Comparison of ENCODE assay signal across 9 mouse cellular contexts in genomic region chr9:107605041-107605661, GRCm38 (mm10). TPM values are rescaled to one million over a fixed set of nuclear protein-coding genes. Genes with fewer than 3 reads are reported as not detected.
DNase-seq lines count a peak whose midpoint lies in the region; ATAC-seq and TF ChIP-seq lines count a peak whose summit lies in the region.
"Had no signal": no experiment of that assay in that cellular context is flagged by ENCODE, and none has a peak within 500 bp of the region (broad histone marks: within the 10 kb centered on the region; RNA-seq: fewer than 3 reads in every experiment).

No protein-coding gene starts in this region.

- H3K4me2 ChIP-seq in forebrain, embryonic 16.5 days (ENCODE audit: low read length) = no peak overlapping the region
- peak overlapping the region; percentile 34 for H3K4me2 ChIP-seq in limb, embryonic 14.5 days (replicated peaks; ENCODE audit: low read depth, low read length, severe bottlenecking)

- H3K4me3 ChIP-seq in forebrain, embryonic 10.5 days = peak overlapping the region; percentile 30; the same call in 1 of the 2 replicates
- H3K4me3 ChIP-seq in forebrain, embryonic 16.5 days (replicated peaks; ENCODE audit: low read length) = no peak overlapping the region
- H3K4me3 ChIP-seq in limb, embryonic 14.5 days (replicated peaks; ENCODE audit: low read length) = no peak overlapping the region; the same call in 1 of the 2 replicates
- no peak overlapping the region for H3K4me3 ChIP-seq in thymus, adult 2 months (ENCODE audit: control insufficient read depth, insufficient read depth, low read length)
- H3K4me3 ChIP-seq: layer of hippocampus, adult 2 months had no signal

- H3K36me3 ChIP-seq in forebrain, embryonic 10.5 days (replicated peaks) = no peaks in the 10 kb centered on the region; the same call in 1 of the 2 replicates
- no peaks in the 10 kb centered on the region for H3K36me3 ChIP-seq in forebrain, embryonic 16.5 days (ENCODE audit: control insufficient read depth, insufficient read depth)
- H3K36me3 ChIP-seq in limb, embryonic 14.5 days (ENCODE audit: control insufficient read depth, insufficient read depth, low read length) = no peaks in the 10 kb centered on the region
- no peaks in the 10 kb centered on the region for H3K36me3 ChIP-seq in thymus, adult 2 months (ENCODE audit: control insufficient read depth, insufficient read depth, low read length)

- no peak for ATAC-seq in forebrain, embryonic 16.5 days
- ATAC-seq in limb, embryonic 14.5 days (ENCODE audit: low FRiP score, low read depth) = no peak

- no peak overlapping the region for H3K9ac ChIP-seq in forebrain, embryonic 16.5 days (replicated peaks; ENCODE audit: low read depth, low read length)
- H3K9ac ChIP-seq in limb, embryonic 14.5 days (ENCODE audit: low read depth, low read length, severe bottlenecking) = no peak overlapping the region

- TF ChIP-seq POLR2A in limb, embryonic 14.5 days (IDR thresholded peaks at IDR 0.05; ENCODE audit: borderline replicate concordance, extremely low read depth, insufficient read depth, insufficient read length) = no peak
- no peak for TF ChIP-seq POLR2A in thymus, adult 2 months (IDR thresholded peaks at IDR 0.05; ENCODE audit: control insufficient read depth, extremely low read depth, insufficient read depth, low read length, poor library complexity)

- H3K4me1 ChIP-seq in forebrain, embryonic 10.5 days = peaks cover 86% of the 10 kb centered on the region
- H3K4me1 ChIP-seq in forebrain, embryonic 16.5 days (replicated peaks; ENCODE audit: control insufficient read depth, insufficient read depth, low read length) = peaks cover 9% of the 10 kb centered on the region
- peaks cover 61% of the 10 kb centered on the region for H3K4me1 ChIP-seq in limb, embryonic 14.5 days (ENCODE audit: control insufficient read depth, insufficient read depth, low read length)
- H3K4me1 ChIP-seq in thymus, adult 2 months (replicated peaks; ENCODE audit: control insufficient read depth, insufficient read depth, low read length) = peaks cover 9% of the 10 kb centered on the region

- no peak for DNase-seq in forebrain, embryonic 10.5 days (ENCODE audit: extremely low spot score, low spot score)
- DNase-seq in urinary bladder, postnatal 14 days (ENCODE audit: low spot score) = peak; percentile 59
- no peak for DNase-seq in urinary bladder, postnatal 36 days (ENCODE audit: low spot score in 2 of 2)
- no peak for DNase-seq in limb, embryonic 14.5 days (ENCODE audit: low spot score)
- DNase-seq in thymus, adult 2 months = no peak
- no peak for DNase-seq in frontal cortex, adult 2 months (ENCODE audit: extremely low spot score in 1 of 2, low spot score in 1 of 2)
- no peak for DNase-seq in layer of hippocampus, adult 9-10 months (ENCODE audit: low spot score)

- peaks cover 47% of the 10 kb centered on the region for H3K27me3 ChIP-seq in forebrain, embryonic 10.5 days (ENCODE audit: poor library complexity, severe bottlenecking)
- H3K27me3 ChIP-seq in forebrain, embryonic 16.5 days (replicated peaks; ENCODE audit: control insufficient read depth, insufficient read depth, low read length) = no peaks in the 10 kb centered on the region
- no peaks in the 10 kb centered on the region for H3K27me3 ChIP-seq in limb, embryonic 14.5 days (ENCODE audit: control insufficient read depth, insufficient read depth, low read length)
- H3K27me3 ChIP-seq in thymus, adult 2 months (ENCODE audit: control insufficient read depth, insufficient read depth, low read length) = no peaks in the 10 kb centered on the region

- 38% methylated on average over 23 of the region's 23 CpGs for WGBS in forebrain, embryonic 10.5 days
- 48% methylated on average over 23 of the region's 23 CpGs for WGBS in forebrain, embryonic 16.5 days
- 37% methylated on average over 22 of the region's 23 CpGs for WGBS in limb, embryonic 14.5 days
- 91% methylated on average over 23 of the region's 23 CpGs for WGBS in thymus, adult 2 months

- H3K9me3 ChIP-seq in forebrain, embryonic 10.5 days = no peaks in the 10 kb centered on the region
- no peaks in the 10 kb centered on the region for H3K9me3 ChIP-seq in forebrain, embryonic 16.5 days (ENCODE audit: control insufficient read depth, low read length)
- H3K9me3 ChIP-seq in limb, embryonic 14.5 days (ENCODE audit: control insufficient read depth, low read length) = no peaks in the 10 kb centered on the region

- no peak for TF ChIP-seq CTCF in thymus, adult 2 months (IDR thresholded peaks at IDR 0.05; ENCODE audit: borderline replicate concordance, control insufficient read depth, extremely low read depth, insufficient read depth, low read length, poor library complexity)

- H3K27ac ChIP-seq in forebrain, embryonic 10.5 days = peak overlapping the region; percentile 85
- no peak overlapping the region for H3K27ac ChIP-seq in forebrain, embryonic 16.5 days (ENCODE audit: low read length)
- H3K27ac ChIP-seq in limb, embryonic 14.5 days (replicated peaks; ENCODE audit: low read depth, low read length) = peak overlapping the region; percentile 43; the same call in 1 of the 2 replicates
- H3K27ac ChIP-seq in thymus, adult 2 months (ENCODE audit: control insufficient read depth, insufficient read depth, low read length) = no peak overlapping the region
- H3K27ac ChIP-seq: layer of hippocampus, adult 2 months had no signal

RNA-seq across cellular contexts. Expression of gene Sema3b, which starts 3.9 kb away (rescaled TPM):
- 1.4 and 2.0 TPM in 2 replicates for polyA plus RNA-seq in forebrain, embryonic 10.5 days (2016; fragmentation: Nextera tagmentation; extraction: Ambion mirVana)
- 2.3 and 3.0 TPM in 2 replicates for polyA plus RNA-seq in forebrain, embryonic 16.5 days (2015; fragmentation: Nextera tagmentation; extraction: Ambion mirVana)
- 23.2 and 23.7 TPM in 2 replicates for polyA plus RNA-seq in limb, embryonic 14.5 days (2012; rRNA removed)
- 7.7 and 11.2 TPM in 2 replicates for polyA plus RNA-seq in limb, embryonic 14.5 days (2014; fragmentation: Nextera tagmentation; extraction: Ambion mirVana)
- 4.3 and 4.9 TPM in 2 replicates for polyA plus RNA-seq in thymus, adult 2 months (2012; rRNA removed)
- polyA plus RNA-seq in frontal cortex, adult 2 months (2012; rRNA removed) = 2.1 and 3.4 TPM in 2 replicates

RNA-seq across cellular contexts. Expression of gene Ifrd2, which starts 17.7 kb away (rescaled TPM):
- polyA plus RNA-seq in forebrain, embryonic 10.5 days (2016; fragmentation: Nextera tagmentation; extraction: Ambion mirVana) = 58.6 and 66.8 TPM in 2 replicates
- polyA plus RNA-seq in forebrain, embryonic 16.5 days (2015; fragmentation: Nextera tagmentation; extraction: Ambion mirVana) = 14.4 and 16.8 TPM in 2 replicates
- 57.3 and 62.6 TPM in 2 replicates for polyA plus RNA-seq in limb, embryonic 14.5 days (2012; rRNA removed)
- polyA plus RNA-seq in limb, embryonic 14.5 days (2014; fragmentation: Nextera tagmentation; extraction: Ambion mirVana) = 55.0 and 56.3 TPM in 2 replicates
- 65.1 and 67.4 TPM in 2 replicates for polyA plus RNA-seq in thymus, adult 2 months (2012; rRNA removed)
- 17.5 and 18.8 TPM in 2 replicates for polyA plus RNA-seq in frontal cortex, adult 2 months (2012; rRNA removed)

RNA-seq across cellular contexts. Expression of gene Hyal3, which starts 24.5 kb away (rescaled TPM):
- polyA plus RNA-seq in forebrain, embryonic 10.5 days (2016; fragmentation: Nextera tagmentation; extraction: Ambion mirVana) = 0.42 and 0.47 TPM in 2 replicates
- 1.4 TPM in 2 replicates for polyA plus RNA-seq in forebrain, embryonic 16.5 days (2015; fragmentation: Nextera tagmentation; extraction: Ambion mirVana)
- 1.4 and 1.9 TPM in 2 replicates for polyA plus RNA-seq in limb, embryonic 14.5 days (2012; rRNA removed)
- polyA plus RNA-seq in limb, embryonic 14.5 days (2014; fragmentation: Nextera tagmentation; extraction: Ambion mirVana) = 1.2 and 1.5 TPM in 2 replicates
- 2.4 TPM in 2 replicates for polyA plus RNA-seq in thymus, adult 2 months (2012; rRNA removed)
- polyA plus RNA-seq in frontal cortex, adult 2 months (2012; rRNA removed) = 0.69 and 0.74 TPM in 2 replicates

RNA-seq across cellular contexts. Expression of gene Naa80, which starts 26.5 kb away (rescaled TPM):
- 13.9 and 17.9 TPM in 2 replicates for polyA plus RNA-seq in forebrain, embryonic 10.5 days (2016; fragmentation: Nextera tagmentation; extraction: Ambion mirVana)
- 16.2 and 16.9 TPM in 2 replicates for polyA plus RNA-seq in forebrain, embryonic 16.5 days (2015; fragmentation: Nextera tagmentation; extraction: Ambion mirVana)
- 38.7 and 57.8 TPM in 2 replicates for polyA plus RNA-seq in limb, embryonic 14.5 days (2012; rRNA removed)
- polyA plus RNA-seq in limb, embryonic 14.5 days (2014; fragmentation: Nextera tagmentation; extraction: Ambion mirVana) = 17.2 and 18.8 TPM in 2 replicates
- polyA plus RNA-seq in thymus, adult 2 months (2012; rRNA removed) = 102 and 103 TPM in 2 replicates
- polyA plus RNA-seq in frontal cortex, adult 2 months (2012; rRNA removed) = 15.9 and 18.3 TPM in 2 replicates

RNA-seq across cellular contexts. Expression of gene Hyal1, which starts 28.4 kb away (rescaled TPM):
- polyA plus RNA-seq in forebrain, embryonic 10.5 days (2016; fragmentation: Nextera tagmentation; extraction: Ambion mirVana) = 6.8 and 7.4 TPM in 2 replicates
- 6.9 and 7.2 TPM in 2 replicates for polyA plus RNA-seq in forebrain, embryonic 16.5 days (2015; fragmentation: Nextera tagmentation; extraction: Ambion mirVana)
- 11.1 TPM in 2 replicates for polyA plus RNA-seq in limb, embryonic 14.5 days (2012; rRNA removed)
- 6.9 and 8.5 TPM in 2 replicates for polyA plus RNA-seq in limb, embryonic 14.5 days (2014; fragmentation: Nextera tagmentation; extraction: Ambion mirVana)
- 8.3 and 10.9 TPM in 2 replicates for polyA plus RNA-seq in thymus, adult 2 months (2012; rRNA removed)
- polyA plus RNA-seq in frontal cortex, adult 2 months (2012; rRNA removed) = 5.0 and 5.5 TPM in 2 replicates

Comparison
In these comparisons a context has a peak if more than half of its experiments do, and no peak if none do; other contexts are left out.
1. H3K27ac ChIP-seq: peak in forebrain, embryonic 10.5 days (single experiment) and limb, embryonic 14.5 days (single experiment); none in forebrain, embryonic 16.5 days (single experiment) and thymus, adult 2 months (single experiment).